Mouse (Mus musculus): ENCODE measurements around the gene Selenov. TPM values are rescaled to one million over a fixed set of nuclear protein-coding genes. Genes with fewer than 3 reads are reported as not detected.
"Not testable (repeated sequence)": the region's sequence is repeated elsewhere in the genome, so short reads cannot be mapped to it uniquely, and the experiment has no call there.

Selenov gene
- polyA plus RNA-seq, 1 experiment = not detected

DNA sequence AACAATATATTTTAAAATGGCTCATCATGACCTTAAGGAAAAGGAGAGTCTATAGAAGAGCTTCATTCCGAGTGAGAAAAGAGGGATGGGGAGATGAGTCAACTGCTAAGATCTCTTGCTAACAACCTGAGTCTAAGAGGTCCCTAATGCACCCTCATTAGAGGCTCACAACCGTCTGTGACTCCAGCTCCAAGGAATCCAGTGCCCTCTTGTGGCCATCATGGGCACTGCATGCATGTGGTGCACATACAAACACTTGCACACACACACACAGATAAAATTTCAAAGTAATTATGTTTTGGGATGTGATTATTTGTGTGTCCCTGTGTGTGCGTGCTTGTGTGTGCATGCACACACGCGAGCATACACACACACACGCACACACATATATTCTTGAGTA, 35.5 kb downstream of the Selenov start:
- WGBS = 85% methylated on average over 6 of the region's 6 CpGs
- Histone ChIP-seq H3K27ac (ENCODE audit: insufficient read depth, low read depth, low read length) (no peak overlapping the region), H3K4me3 (ENCODE audit: insufficient read depth, low read depth, low read length) (no peak overlapping the region), H3K27me3 (replicated peaks; ENCODE audit: control insufficient read depth, insufficient read depth, low read length) (no peaks in the 10 kb centered on the region), H3K4me1 (ENCODE audit: control insufficient read depth, insufficient read depth, low read length) (no peaks in the 10 kb centered on the region), H3K36me3 (ENCODE audit: control insufficient read depth, insufficient read depth, low read length) (no peaks in the 10 kb centered on the region)
- no peak for DNase-seq
- TF ChIP-seq POLR2A (IDR thresholded peaks at IDR 0.05; ENCODE audit: low read depth, low read length) = no peak
- peak; percentile 41 for TF ChIP-seq CTCF (conservative IDR thresholded peaks at IDR 0.05; ENCODE audit: insufficient read depth, insufficient read length, low read depth, low read length)

DNA sequence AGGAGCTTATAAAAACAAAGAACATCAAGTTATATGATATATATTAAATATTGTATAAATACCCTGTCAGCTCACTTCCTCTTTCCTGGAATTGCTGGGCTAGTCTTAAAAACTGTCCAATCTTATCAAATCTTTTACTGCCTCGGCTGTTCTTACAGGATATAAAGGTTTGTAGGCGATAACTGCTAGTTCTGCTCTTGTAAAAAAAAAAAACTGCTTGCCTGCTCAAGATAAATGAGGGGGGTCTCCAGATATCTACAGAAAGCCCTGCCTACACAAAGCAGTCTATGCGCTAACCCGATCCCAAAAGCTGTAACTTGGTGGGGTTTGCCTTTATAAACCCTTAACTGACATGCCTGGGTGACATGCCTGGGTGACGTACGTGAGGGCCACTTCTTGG, 36.4 kb downstream of the Selenov start:
- Histone ChIP-seq H3K36me3 (ENCODE audit: control insufficient read depth, insufficient read depth, low read length) (no peaks in the 10 kb centered on the region), H3K4me1 (ENCODE audit: control insufficient read depth, insufficient read depth, low read length) (no peaks in the 10 kb centered on the region), H3K27ac (ENCODE audit: insufficient read depth, low read depth, low read length) (no peak overlapping the region), H3K27me3 (replicated peaks; ENCODE audit: control insufficient read depth, insufficient read depth, low read length) (no peaks in the 10 kb centered on the region), H3K4me3 (ENCODE audit: insufficient read depth, low read depth, low read length) (no peak overlapping the region)
- WGBS = 80% methylated on average over 6 of the region's 6 CpGs
- TF ChIP-seq POLR2A (IDR thresholded peaks at IDR 0.05; ENCODE audit: low read depth, low read length) (no peak), CTCF (conservative IDR thresholded peaks at IDR 0.05; ENCODE audit: insufficient read depth, insufficient read length, low read depth, low read length) (no peak)
- DNase-seq = no peak

DNA sequence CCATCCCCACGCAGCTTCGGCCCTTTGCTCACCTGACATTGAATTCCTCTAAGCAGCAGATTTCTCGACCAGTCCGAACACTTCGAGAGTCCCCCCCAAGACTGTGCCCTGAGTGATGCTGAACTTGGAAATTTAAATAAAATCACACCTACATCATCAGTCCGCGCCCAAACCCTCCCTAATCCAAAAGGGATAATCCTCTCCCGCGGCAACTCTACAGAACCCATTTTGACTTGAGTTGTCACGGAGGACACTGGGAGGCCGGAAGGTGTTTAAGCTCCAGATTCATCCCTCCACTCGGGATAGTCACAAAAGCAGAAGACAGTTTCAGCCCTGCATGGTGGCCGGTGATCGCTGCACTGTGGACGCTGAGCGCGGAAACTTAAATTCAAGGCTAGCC, 39.0 kb downstream of the Selenov start:
- Histone ChIP-seq H3K4me1 (ENCODE audit: control insufficient read depth, insufficient read depth, low read length) (no peaks in the 10 kb centered on the region), H3K36me3 (ENCODE audit: control insufficient read depth, insufficient read depth, low read length) (no peaks in the 10 kb centered on the region), H3K27ac (ENCODE audit: insufficient read depth, low read depth, low read length) (no peak overlapping the region), H3K27me3 (replicated peaks; ENCODE audit: control insufficient read depth, insufficient read depth, low read length) (no peaks in the 10 kb centered on the region), H3K4me3 (ENCODE audit: insufficient read depth, low read depth, low read length) (no peak overlapping the region)
- TF ChIP-seq POLR2A (IDR thresholded peaks at IDR 0.05; ENCODE audit: low read depth, low read length) (no peak), CTCF (conservative IDR thresholded peaks at IDR 0.05; ENCODE audit: insufficient read depth, insufficient read length, low read depth, low read length) (no peak)
- DNase-seq = no peak
- 87% methylated on average over 17 of the region's 17 CpGs for WGBS

DNA sequence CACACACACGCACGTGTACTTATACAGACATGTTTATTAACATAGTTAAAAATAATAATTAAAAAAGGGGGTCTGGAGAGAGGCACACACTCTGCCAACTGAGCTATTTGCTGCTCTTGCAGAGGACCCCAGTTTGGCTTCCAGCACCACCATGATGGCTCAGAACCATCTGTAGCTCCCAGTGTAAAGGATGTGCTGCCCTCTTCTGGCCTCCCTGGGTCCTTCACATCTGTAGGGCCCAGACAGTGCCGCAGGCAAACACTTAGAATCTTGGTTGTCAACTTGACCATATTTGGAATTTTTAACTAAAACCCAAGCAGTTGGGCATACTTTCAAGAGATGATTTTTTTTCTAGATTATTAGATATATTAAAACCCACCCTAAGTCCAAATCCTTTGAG, 42.0 kb downstream of the Selenov start:
- Histone ChIP-seq H3K36me3 (ENCODE audit: control insufficient read depth, insufficient read depth, low read length) (no peaks in the 10 kb centered on the region), H3K4me3 (ENCODE audit: insufficient read depth, low read depth, low read length) (no peak overlapping the region), H3K27ac (ENCODE audit: insufficient read depth, low read depth, low read length) (no peak overlapping the region), H3K4me1 (ENCODE audit: control insufficient read depth, insufficient read depth, low read length) (no peaks in the 10 kb centered on the region), H3K27me3 (replicated peaks; ENCODE audit: control insufficient read depth, insufficient read depth, low read length) (no peaks in the 10 kb centered on the region)
- TF ChIP-seq CTCF (conservative IDR thresholded peaks at IDR 0.05; ENCODE audit: insufficient read depth, insufficient read length, low read depth, low read length) (no peak), POLR2A (IDR thresholded peaks at IDR 0.05; ENCODE audit: low read depth, low read length) (no peak)
- no peak for DNase-seq
- WGBS = 89% methylated on average over 3 of the region's 3 CpGs

DNA sequence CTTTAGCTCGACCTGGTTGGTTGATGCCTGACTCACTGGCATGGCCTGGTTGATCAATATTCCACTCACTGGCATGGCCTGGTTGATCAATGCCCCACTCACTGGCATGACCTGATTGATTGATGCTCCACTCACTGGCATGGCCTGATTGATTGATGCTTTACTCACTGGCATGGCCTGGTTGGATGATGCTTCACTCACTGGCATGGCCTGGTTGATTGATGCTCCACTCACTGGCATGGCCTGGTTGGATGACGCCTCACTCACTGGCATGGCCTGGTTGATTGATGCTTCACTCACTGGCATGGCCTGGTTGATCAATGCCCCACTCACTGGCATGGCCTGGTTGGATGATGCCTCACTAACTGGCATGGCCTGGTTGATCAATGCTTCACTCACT, 47.0 kb downstream of the Selenov start:
- not testable (repeated sequence) for H3K36me3 ChIP-seq (ENCODE audit: control insufficient read depth, insufficient read depth, low read length); H3K27ac ChIP-seq (ENCODE audit: insufficient read depth, low read depth, low read length); H3K27me3 ChIP-seq (replicated peaks; ENCODE audit: control insufficient read depth, insufficient read depth, low read length); DNase-seq; H3K4me1 ChIP-seq (ENCODE audit: control insufficient read depth, insufficient read depth, low read length); H3K4me3 ChIP-seq (ENCODE audit: insufficient read depth, low read depth, low read length)
- 73% methylated on average over 2 of the region's 2 CpGs for WGBS

Other genes with a start within 250 kb of the Selenov start
- 107 and 115 TPM in 2 replicates for gene Psmc4, start 241.1 kb downstream of the Selenov start, polyA plus RNA-seq (2012; rRNA removed)
- gene Fcgbp, start 219.9 kb downstream of the Selenov start, polyA plus RNA-seq (2012; rRNA removed) = 7.7 and 10.3 TPM in 2 replicates
- gene 9530053A07Rik, start 161.7 kb downstream of the Selenov start, polyA plus RNA-seq (2012; rRNA removed) = not detected in 2 replicates
- gene Fbl, start 121.5 kb downstream of the Selenov start, polyA plus RNA-seq (2012; rRNA removed) = 33.0 and 54.3 TPM in 2 replicates
- gene Dyrk1b, start 111.7 kb downstream of the Selenov start, polyA plus RNA-seq (2012; rRNA removed) = 31.1 and 34.8 TPM in 2 replicates
- gene Eid2, start 23.3 kb downstream of the Selenov start, polyA plus RNA-seq (2012; rRNA removed) = 5.2 and 5.7 TPM in 2 replicates
- 7.7 and 10.2 TPM in 2 replicates for gene Eid2b, start 13.4 kb downstream of the Selenov start, polyA plus RNA-seq (2012; rRNA removed)
- gene Dll3, start 11.1 kb upstream of the Selenov start, polyA plus RNA-seq (2012; rRNA removed) = not detected in 2 replicates
- 99.0 and 102 TPM in 2 replicates for gene Timm50, start 20.9 kb upstream of the Selenov start, polyA plus RNA-seq (2012; rRNA removed)
- gene Supt5, start 47.6 kb upstream of the Selenov start, polyA plus RNA-seq (2012; rRNA removed) = 86.8 and 88.6 TPM in 2 replicates
- 724 and 951 TPM in 2 replicates for gene Rps16, start 59.5 kb upstream of the Selenov start, polyA plus RNA-seq (2012; rRNA removed)
- 13.5 and 14.6 TPM in 2 replicates for gene Plekhg2, start 81.4 kb upstream of the Selenov start, polyA plus RNA-seq (2012; rRNA removed)
- gene Zfp36, start 89.1 kb upstream of the Selenov start, polyA plus RNA-seq (2012; rRNA removed) = 24.6 and 25.5 TPM in 2 replicates
- gene Med29, start 101.5 kb upstream of the Selenov start, polyA plus RNA-seq (2012; rRNA removed) = 71.9 and 72.1 TPM in 2 replicates
- gene Paf1, start 101.8 kb upstream of the Selenov start, polyA plus RNA-seq (2012; rRNA removed) = 72.6 and 78.4 TPM in 2 replicates
- 8.4 and 14.5 TPM in 2 replicates for gene Gmfg, start 146.3 kb upstream of the Selenov start, polyA plus RNA-seq (2012; rRNA removed)
- gene Lrfn1, start 160.8 kb upstream of the Selenov start, polyA plus RNA-seq (2012; rRNA removed) = 2.5 and 3.1 TPM in 2 replicates
- not detected in 2 replicates for gene Ifnl2, start 219.3 kb upstream of the Selenov start, polyA plus RNA-seq (2012; rRNA removed)
- gene Ifnl3, start 231.7 kb upstream of the Selenov start, polyA plus RNA-seq (2012; rRNA removed) = not detected in 2 replicates
- 12.4 and 13.3 TPM in 2 replicates for gene Sycn, start 249.7 kb upstream of the Selenov start, polyA plus RNA-seq (2012; rRNA removed)